Mouse (Mus musculus): Measurements from ENCODE around the gene Lifr.

Lifr gene

GRCm38 (mm10) chr15:7090211-7090765 lies at the start of gene Lifr:
Gene Lifr (plus strand): TSS chr15:7090614.
- no peak for DNase-seq (ENCODE audit: low spot score in 2 of 2)

- DNase-seq (ENCODE audit: low spot score in 2 of 2), result no peak
These were observed 46.2 kb upstream of the Lifr start for GRCm38 (mm10) chr15:7044081-7044749.

- no peak for DNase-seq (ENCODE audit: low spot score in 2 of 2)
These were observed 45.4 kb upstream of the Lifr start for GRCm38 (mm10) chr15:7045056-7045455.

- no peak for DNase-seq (ENCODE audit: low spot score in 2 of 2)
These were observed 42.5 kb upstream of the Lifr start for GRCm38 (mm10) chr15:7047931-7048330.

GRCm38 (mm10) chr15:7048916-7049315 lies 41.5 kb upstream of the Lifr start:
- no peak for DNase-seq (ENCODE audit: low spot score in 2 of 2)

- no peak for DNase-seq (ENCODE audit: low spot score in 2 of 2)
These were observed 38.7 kb upstream of the Lifr start for GRCm38 (mm10) chr15:7051666-7052065.

GRCm38 (mm10) chr15:7052117-7052516 lies 38.3 kb upstream of the Lifr start:
- no peak for DNase-seq (ENCODE audit: low spot score in 2 of 2)

- DNase-seq (ENCODE audit: low spot score in 2 of 2), result no peak
These were observed 33.6 kb upstream of the Lifr start for GRCm38 (mm10) chr15:7056851-7057250.

- DNase-seq (ENCODE audit: low spot score in 2 of 2), result no peak
These were observed 29.9 kb upstream of the Lifr start for GRCm38 (mm10) chr15:7060522-7060921.

- no peak for DNase-seq (ENCODE audit: low spot score in 2 of 2)
These were observed 28.3 kb upstream of the Lifr start for GRCm38 (mm10) chr15:7061995-7062697.

- no peak for DNase-seq (ENCODE audit: low spot score in 2 of 2)
These were observed 27.8 kb upstream of the Lifr start for GRCm38 (mm10) chr15:7062698-7063009.

- no peak for DNase-seq (ENCODE audit: low spot score in 2 of 2)
These were observed 26.7 kb upstream of the Lifr start for GRCm38 (mm10) chr15:7063521-7064240.

GRCm38 (mm10) chr15:7064992-7065523 lies 25.4 kb upstream of the Lifr start:
- DNase-seq (ENCODE audit: low spot score in 2 of 2), result no peak

GRCm38 (mm10) chr15:7065624-7066023 lies 24.8 kb upstream of the Lifr start:
- DNase-seq (ENCODE audit: low spot score in 2 of 2), result no peak

GRCm38 (mm10) chr15:7066752-7067151 lies 23.7 kb upstream of the Lifr start:
- no peak for DNase-seq (ENCODE audit: low spot score in 2 of 2)

GRCm38 (mm10) chr15:7069374-7069773 lies 21.0 kb upstream of the Lifr start:
- no peak for DNase-seq (ENCODE audit: low spot score in 2 of 2)

- no peak for DNase-seq (ENCODE audit: low spot score in 2 of 2)
These were observed 20.1 kb upstream of the Lifr start for GRCm38 (mm10) chr15:7070199-7070794.

- DNase-seq (ENCODE audit: low spot score in 2 of 2), result no peak
These were observed 17.1 kb upstream of the Lifr start for GRCm38 (mm10) chr15:7073269-7073668.

- no peak for DNase-seq (ENCODE audit: low spot score in 2 of 2)
These were observed 15.2 kb upstream of the Lifr start for GRCm38 (mm10) chr15:7075185-7075584.

- DNase-seq (ENCODE audit: low spot score in 2 of 2), result no peak
These were observed 12.1 kb upstream of the Lifr start for GRCm38 (mm10) chr15:7078356-7078755.

- no peak for DNase-seq (ENCODE audit: low spot score in 2 of 2)
These were observed 10.6 kb upstream of the Lifr start for GRCm38 (mm10) chr15:7079631-7080337.
